Comparison of ENCODE assay signal across 10 mouse cellular contexts in the genomic region with DNA sequence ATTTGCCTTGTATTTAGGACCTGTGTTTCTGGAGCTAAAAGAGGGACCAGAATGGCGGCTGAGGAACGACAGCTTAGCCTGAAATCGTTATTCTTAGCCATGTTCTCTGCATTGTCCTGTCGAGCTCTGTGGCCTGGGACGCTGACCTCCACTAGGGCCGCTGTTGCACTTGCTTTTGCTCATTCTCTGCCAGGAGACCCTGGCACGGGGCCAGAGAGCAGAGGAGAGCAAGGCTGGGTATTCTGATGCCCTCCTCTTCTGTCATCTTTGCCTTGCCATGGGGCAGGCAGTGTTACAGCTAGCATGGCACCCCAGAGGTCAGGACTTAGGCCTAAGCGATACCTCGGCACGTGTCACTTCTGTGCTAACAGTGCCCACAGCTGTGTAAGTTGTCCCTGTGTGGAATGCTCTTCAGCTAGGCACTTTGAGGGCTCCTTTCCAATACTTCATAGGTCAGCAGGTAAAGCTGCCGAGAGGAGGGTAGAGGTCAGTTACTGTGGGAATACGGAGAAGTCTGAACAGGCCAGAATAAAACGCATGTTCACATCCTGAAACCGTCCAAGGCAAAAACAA. TPM values are rescaled to one million over a fixed set of nuclear protein-coding genes. Genes with fewer than 3 reads are reported as not detected.
DNase-seq lines count a peak whose midpoint lies in the region; ATAC-seq and TF ChIP-seq lines count a peak whose summit lies in the region.
"Had no signal": no experiment of that assay in that cellular context is flagged by ENCODE, and none has a peak within 500 bp of the region (broad histone marks: within the 10 kb centered on the region; RNA-seq: fewer than 3 reads in every experiment).

No protein-coding gene starts in this region.

- no peak overlapping the region for H3K27ac ChIP-seq in cerebellum, adult 2 months (ENCODE audit: insufficient read depth, low read length)
- no peak overlapping the region for H3K27ac ChIP-seq in intestine, embryonic 14.5 days (ENCODE audit: low read depth)
- H3K27ac ChIP-seq in intestine, embryonic 15.5 days = no peak overlapping the region
- H3K27ac ChIP-seq: hindbrain, embryonic 15.5 days; neural tube, embryonic 13.5 days had no signal

- H3K27me3 ChIP-seq in cerebellum, adult 2 months (ENCODE audit: control insufficient read depth, insufficient read depth, low read length) = no peaks in the 10 kb centered on the region
- H3K27me3 ChIP-seq in intestine, embryonic 14.5 days (replicated peaks; ENCODE audit: control insufficient read depth, insufficient read depth, low read length) = no peaks in the 10 kb centered on the region
- H3K27me3 ChIP-seq in intestine, embryonic 15.5 days (replicated peaks) = no peaks in the 10 kb centered on the region
- H3K27me3 ChIP-seq: hindbrain, embryonic 15.5 days; neural tube, embryonic 13.5 days had no signal

- no peak overlapping the region for H3K9ac ChIP-seq in intestine, embryonic 14.5 days (ENCODE audit: low read length)
- H3K9ac ChIP-seq in intestine, embryonic 15.5 days = no peak overlapping the region
- H3K9ac ChIP-seq: hindbrain, embryonic 15.5 days; neural tube, embryonic 13.5 days had no signal

- whole genome bisulfite sequencing in cerebellum, adult 2 months = 77% methylated on average over 14 of the region's 14 CpGs
- 92% methylated on average over 14 of the region's 14 CpGs for WGBS in intestine, embryonic 14.5 days
- WGBS in intestine, embryonic 15.5 days = 84% methylated on average over 14 of the region's 14 CpGs

- H3K4me1 ChIP-seq in cerebellum, adult 2 months (ENCODE audit: control insufficient read depth, insufficient read depth, low read length) = no peaks in the 10 kb centered on the region; the same call in 1 of the 2 replicates
- no peaks in the 10 kb centered on the region for H3K4me1 ChIP-seq in intestine, embryonic 14.5 days (replicated peaks; ENCODE audit: control insufficient read depth, insufficient read depth, low read length)
- H3K4me1 ChIP-seq in intestine, embryonic 15.5 days (replicated peaks) = no peaks in the 10 kb centered on the region

- 0 out of 2 replicates have a peak, but pooled peaks have one; percentile 27 for ATAC-seq in intestine, embryonic 14.5 days (replicated peaks; ENCODE audit: low FRiP score, low TSS enrichment, low read depth)
- no peak for ATAC-seq in intestine, embryonic 15.5 days

- H3K9me3 ChIP-seq in intestine, embryonic 14.5 days (ENCODE audit: control insufficient read depth, low read length) = no peaks in the 10 kb centered on the region
- H3K9me3 ChIP-seq in intestine, embryonic 15.5 days = no peaks in the 10 kb centered on the region
- H3K9me3 ChIP-seq: hindbrain, embryonic 15.5 days; neural tube, embryonic 13.5 days had no signal

- H3K4me3 ChIP-seq in cerebellum, adult 2 months (replicated peaks; ENCODE audit: insufficient read depth, low read depth, low read length) = no peak overlapping the region
- H3K4me3 ChIP-seq in intestine, embryonic 14.5 days (ENCODE audit: low read depth, low read length) = no peak overlapping the region
- no peak overlapping the region for H3K4me3 ChIP-seq in intestine, embryonic 15.5 days (replicated peaks)
- H3K4me3 ChIP-seq: hindbrain, embryonic 15.5 days; neural tube, embryonic 13.5 days had no signal

- DNase-seq in cerebellum, adult 2 months = peak; percentile 27
- DNase-seq in cerebellum, adult 11-12 months = no peak
- DNase-seq in intestine, embryonic 14.5 days (ENCODE audit: low spot score) = no peak
- peak; percentile 69 for DNase-seq in MN1 (ENCODE audit: low spot score)
- peak; percentile 59 for DNase-seq in kidney, postnatal 10 days
- DNase-seq in embryo, embryonic 10.5 days (ENCODE audit: low spot score) = no peak
- no peak for DNase-seq in spleen, postnatal 10 days (ENCODE audit: low spot score in 2 of 2)

- no peak for TF ChIP-seq CTCF in cerebellum, adult 2 months (IDR thresholded peaks at IDR 0.05; ENCODE audit: borderline replicate concordance, insufficient read depth, low read depth, low read length)

- no peak for TF ChIP-seq POLR2A in cerebellum, adult 2 months (IDR thresholded peaks at IDR 0.05; ENCODE audit: borderline replicate concordance, insufficient read depth, low read length)

- H3K36me3 ChIP-seq in intestine, embryonic 14.5 days (ENCODE audit: control insufficient read depth, insufficient read depth, low read length) = no peaks in the 10 kb centered on the region
- no peaks in the 10 kb centered on the region for H3K36me3 ChIP-seq in intestine, embryonic 15.5 days
- H3K36me3 ChIP-seq: hindbrain, embryonic 15.5 days; neural tube, embryonic 13.5 days had no signal

- H3K4me2 ChIP-seq in intestine, embryonic 14.5 days (ENCODE audit: low read length) = no peak overlapping the region
- H3K4me2 ChIP-seq in intestine, embryonic 15.5 days (replicated peaks) = no peak overlapping the region
- H3K4me2 ChIP-seq: hindbrain, embryonic 15.5 days; neural tube, embryonic 13.5 days had no signal

RNA-seq across cellular contexts. Expression of gene Poc1b, which starts 23.3 kb away (rescaled TPM):
- polyA plus RNA-seq in cerebellum, adult 2 months (2012; rRNA removed) = 10.0 and 11.8 TPM in 2 replicates
- polyA plus RNA-seq in intestine, embryonic 14.5 days (2014; fragmentation: Nextera tagmentation; extraction: Ambion mirVana) = 29.7 and 33.5 TPM in 2 replicates
- polyA plus RNA-seq in intestine, embryonic 15.5 days (2015; fragmentation: Nextera tagmentation; extraction: Ambion mirVana) = 21.2 and 23.3 TPM in 2 replicates

RNA-seq across cellular contexts. Expression of gene Galnt4, which starts 24.4 kb away (rescaled TPM):
- 1.5 and 1.8 TPM in 2 replicates for polyA plus RNA-seq in cerebellum, adult 2 months (2012; rRNA removed)
- 23.9 and 24.2 TPM in 2 replicates for polyA plus RNA-seq in intestine, embryonic 14.5 days (2014; fragmentation: Nextera tagmentation; extraction: Ambion mirVana)
- 20.0 and 21.7 TPM in 2 replicates for polyA plus RNA-seq in intestine, embryonic 15.5 days (2015; fragmentation: Nextera tagmentation; extraction: Ambion mirVana)

RNA-seq across cellular contexts. Expression of gene Phxr2, which starts 42.6 kb away (rescaled TPM):
- not detected in 2 replicates for polyA plus RNA-seq in cerebellum, adult 2 months (2012; rRNA removed)
- polyA plus RNA-seq in intestine, embryonic 14.5 days (2014; fragmentation: Nextera tagmentation; extraction: Ambion mirVana) = not detected in 2 replicates
- polyA plus RNA-seq in intestine, embryonic 15.5 days (2015; fragmentation: Nextera tagmentation; extraction: Ambion mirVana) = not detected in 2 replicates
- polyA plus RNA-seq: hindbrain, embryonic 15.5 days; neural tube, embryonic 13.5 days had no signal

Comparison
In these comparisons a context has a peak if more than half of its experiments do, and no peak if none do; other contexts are left out.
1. DNase-seq: peak in cerebellum, adult 2 months (2 of 2), MN1 (single experiment) and kidney, postnatal 10 days (single experiment); none in cerebellum, adult 11-12 months (single experiment), intestine, embryonic 14.5 days (single experiment), embryo, embryonic 10.5 days (single experiment) and spleen, postnatal 10 days (0 of 2).